Mouse (Mus musculus): ENCODE measurements around the gene Kdm4d. TPM values are rescaled to one million over a fixed set of nuclear protein-coding genes. Genes with fewer than 3 reads are reported as not detected.
A peak's percentile ranks its signal among the peaks of the same experiment; 100 is the strongest.
"Not testable (repeated sequence)": the region's sequence is repeated elsewhere in the genome, so short reads cannot be mapped to it uniquely, and the experiment has no call there.

Kdm4d gene
- polyA plus RNA-seq, 1 experiment from 2014 or later = 0.26 TPM

DNA sequence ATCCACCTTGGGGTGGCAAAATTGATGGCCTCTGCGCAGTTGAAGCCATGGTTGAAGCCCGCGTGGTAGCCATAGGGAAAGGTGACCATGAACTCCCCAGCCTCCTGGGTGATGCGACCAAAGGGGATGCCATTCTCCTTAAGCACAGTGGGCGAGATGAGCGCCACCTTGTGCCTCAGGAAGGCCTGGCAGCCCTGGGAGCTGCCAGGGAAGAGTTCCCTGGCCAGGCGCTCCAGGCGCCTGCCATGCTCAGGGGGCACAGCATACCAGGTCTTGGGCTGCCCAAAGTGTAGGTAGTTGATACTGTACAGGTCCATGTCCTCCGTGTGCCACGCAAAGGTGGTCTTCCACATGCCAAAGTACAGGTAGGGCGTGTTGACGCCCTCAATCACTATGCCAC lies 36.6 kb downstream of the Kdm4d start:
- H3K27ac ChIP-seq (ENCODE audit: low read length); ATAC-seq (ENCODE audit: insufficient read depth, low FRiP score); H3K4me2 ChIP-seq (ENCODE audit: low read depth, low read length); H3K27me3 ChIP-seq (ENCODE audit: control insufficient read depth, insufficient read depth, low read length); H3K9ac ChIP-seq (ENCODE audit: low read length); H3K9me3 ChIP-seq (replicated peaks; ENCODE audit: control insufficient read depth, low read length); H3K4me3 ChIP-seq (replicated peaks; ENCODE audit: low read length); H3K4me1 ChIP-seq (ENCODE audit: control insufficient read depth, insufficient read depth, low read length); H3K36me3 ChIP-seq (ENCODE audit: control insufficient read depth, insufficient read depth, low read length): not testable (repeated sequence)
- 79% methylated on average over 12 of the region's 12 CpGs for WGBS

- not testable (repeated sequence) for H3K9ac ChIP-seq (ENCODE audit: low read length); ATAC-seq (ENCODE audit: insufficient read depth, low FRiP score); H3K27me3 ChIP-seq (ENCODE audit: control insufficient read depth, insufficient read depth, low read length); H3K4me1 ChIP-seq (ENCODE audit: control insufficient read depth, insufficient read depth, low read length); H3K4me3 ChIP-seq (replicated peaks; ENCODE audit: low read length); H3K36me3 ChIP-seq (ENCODE audit: control insufficient read depth, insufficient read depth, low read length); H3K4me2 ChIP-seq (ENCODE audit: low read depth, low read length); H3K27ac ChIP-seq (ENCODE audit: low read length); H3K9me3 ChIP-seq (replicated peaks; ENCODE audit: control insufficient read depth, low read length)
- 82% methylated on average over 1 of the region's 1 CpGs for WGBS
Measured at GRCm38 (mm10) chr9:14462536-14462935, 37.7 kb downstream of the Kdm4d start.

DNA sequence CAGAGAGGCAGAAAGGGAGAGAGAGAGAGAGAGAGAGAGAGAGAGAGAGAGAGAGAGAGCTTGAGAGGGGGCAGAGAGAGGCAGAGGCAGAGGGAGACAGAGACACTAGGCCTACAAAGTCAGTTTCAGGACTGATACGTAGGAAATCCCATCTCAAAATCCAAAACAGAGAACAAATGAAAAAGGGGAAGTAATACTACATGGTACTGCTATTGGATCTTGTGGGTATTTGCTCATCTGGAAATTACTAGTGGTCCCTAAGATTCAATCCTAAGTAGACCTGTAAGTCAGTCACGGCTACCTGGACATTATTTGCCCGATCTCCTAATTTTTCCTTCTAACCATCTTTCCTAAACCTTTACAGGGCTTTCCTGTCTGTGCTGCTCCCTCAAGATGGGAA lies 44.0 kb downstream of the Kdm4d start:
- Histone ChIP-seq H3K4me2 (ENCODE audit: low read depth, low read length) (no peak overlapping the region), H3K9ac (ENCODE audit: low read length) (no peak overlapping the region), H3K27ac (ENCODE audit: low read length) (no peak overlapping the region), H3K4me3 (replicated peaks; ENCODE audit: low read length) (no peak overlapping the region), H3K36me3 (ENCODE audit: control insufficient read depth, insufficient read depth, low read length) (no peaks in the 10 kb centered on the region), H3K9me3 (replicated peaks; ENCODE audit: control insufficient read depth, low read length) (no peaks in the 10 kb centered on the region), H3K4me1 (ENCODE audit: control insufficient read depth, insufficient read depth, low read length) (no peaks in the 10 kb centered on the region), H3K27me3 (ENCODE audit: control insufficient read depth, insufficient read depth, low read length) (no peaks in the 10 kb centered on the region)
- WGBS = 85% methylated on average over 3 of the region's 3 CpGs
- no peak for ATAC-seq (ENCODE audit: insufficient read depth, low FRiP score)

- not testable (repeated sequence) for H3K4me3 ChIP-seq (replicated peaks; ENCODE audit: low read length); H3K27ac ChIP-seq (ENCODE audit: low read length); H3K9me3 ChIP-seq (replicated peaks; ENCODE audit: control insufficient read depth, low read length); ATAC-seq (ENCODE audit: insufficient read depth, low FRiP score); H3K4me2 ChIP-seq (ENCODE audit: low read depth, low read length); H3K4me1 ChIP-seq (ENCODE audit: control insufficient read depth, insufficient read depth, low read length); H3K27me3 ChIP-seq (ENCODE audit: control insufficient read depth, insufficient read depth, low read length); H3K36me3 ChIP-seq (ENCODE audit: control insufficient read depth, insufficient read depth, low read length); H3K9ac ChIP-seq (ENCODE audit: low read length)
- 71% methylated on average over 8 of the region's 8 CpGs for WGBS
Measured at GRCm38 (mm10) chr9:14451120-14451519, 49.2 kb downstream of the Kdm4d start.

GRCm38 (mm10) chr9:14447086-14447485 lies 53.2 kb downstream of the Kdm4d start:
- H3K4me2 ChIP-seq (ENCODE audit: low read depth, low read length); H3K9me3 ChIP-seq (replicated peaks; ENCODE audit: control insufficient read depth, low read length); H3K4me3 ChIP-seq (replicated peaks; ENCODE audit: low read length); H3K27me3 ChIP-seq (ENCODE audit: control insufficient read depth, insufficient read depth, low read length); H3K4me1 ChIP-seq (ENCODE audit: control insufficient read depth, insufficient read depth, low read length); H3K27ac ChIP-seq (ENCODE audit: low read length); H3K36me3 ChIP-seq (ENCODE audit: control insufficient read depth, insufficient read depth, low read length); ATAC-seq (ENCODE audit: insufficient read depth, low FRiP score); H3K9ac ChIP-seq (ENCODE audit: low read length): not testable (repeated sequence)
- WGBS = 75% methylated on average over 2 of the region's 2 CpGs

GRCm38 (mm10) chr9:14440347-14440746 lies 59.9 kb downstream of the Kdm4d start:
- Histone ChIP-seq H3K9me3 (replicated peaks; ENCODE audit: control insufficient read depth, low read length) (0 out of 2 replicates have a peak, but pooled peaks cover 6% of the 10 kb centered on the region), H3K36me3 (ENCODE audit: control insufficient read depth, insufficient read depth, low read length) (no peaks in the 10 kb centered on the region), H3K27ac (ENCODE audit: low read length) (no peak overlapping the region), H3K4me2 (ENCODE audit: low read depth, low read length) (no peak overlapping the region), H3K27me3 (ENCODE audit: control insufficient read depth, insufficient read depth, low read length) (no peaks in the 10 kb centered on the region), H3K4me3 (replicated peaks; ENCODE audit: low read length) (no peak overlapping the region), H3K4me1 (ENCODE audit: control insufficient read depth, insufficient read depth, low read length) (no peaks in the 10 kb centered on the region), H3K9ac (ENCODE audit: low read length) (no peak overlapping the region)
- no peak for ATAC-seq (ENCODE audit: insufficient read depth, low FRiP score)
- 83% methylated on average over 1 of the region's 1 CpGs for WGBS

- Histone ChIP-seq H3K27ac (ENCODE audit: low read length) (no peak overlapping the region), H3K9me3 (replicated peaks; ENCODE audit: control insufficient read depth, low read length) (no peaks in the 10 kb centered on the region), H3K4me3 (replicated peaks; ENCODE audit: low read length) (no peak overlapping the region), H3K4me2 (ENCODE audit: low read depth, low read length) (no peak overlapping the region), H3K9ac (ENCODE audit: low read length) (no peak overlapping the region), H3K27me3 (ENCODE audit: control insufficient read depth, insufficient read depth, low read length) (no peaks in the 10 kb centered on the region), H3K4me1 (ENCODE audit: control insufficient read depth, insufficient read depth, low read length) (no peaks in the 10 kb centered on the region), H3K36me3 (ENCODE audit: control insufficient read depth, insufficient read depth, low read length) (no peaks in the 10 kb centered on the region)
- ATAC-seq (ENCODE audit: insufficient read depth, low FRiP score) = peak; percentile 83; the same call in 1 of the 2 replicates
- 47% methylated on average over 11 of the region's 11 CpGs for WGBS
Measured at GRCm38 (mm10) chr9:14433252-14433939, 66.9 kb downstream of the Kdm4d start.

Other genes starting within 250 kb of the Kdm4d start
- gene Sesn3, start 225.4 kb downstream of the Kdm4d start, polyA plus RNA-seq (2015; fragmentation: Nextera tagmentation; extraction: Ambion mirVana) = 10.6 and 12.0 TPM in 2 replicates
- gene Endod1, start 119.0 kb downstream of the Kdm4d start, polyA plus RNA-seq (2015; fragmentation: Nextera tagmentation; extraction: Ambion mirVana) = 27.9 and 34.0 TPM in 2 replicates
- 133 and 151 TPM in 2 replicates for gene Cwc15, start 135 bp upstream of the Kdm4d start, polyA plus RNA-seq (2015; fragmentation: Nextera tagmentation; extraction: Ambion mirVana)
- 19.7 and 19.8 TPM in 2 replicates for gene Amotl1, start 144.6 kb upstream of the Kdm4d start, polyA plus RNA-seq (2015; fragmentation: Nextera tagmentation; extraction: Ambion mirVana)
- gene Piwil4, start 240.3 kb upstream of the Kdm4d start, polyA plus RNA-seq (2015; fragmentation: Nextera tagmentation; extraction: Ambion mirVana) = 0.07 and 0.15 TPM in 2 replicates